In the genomic region with DNA sequence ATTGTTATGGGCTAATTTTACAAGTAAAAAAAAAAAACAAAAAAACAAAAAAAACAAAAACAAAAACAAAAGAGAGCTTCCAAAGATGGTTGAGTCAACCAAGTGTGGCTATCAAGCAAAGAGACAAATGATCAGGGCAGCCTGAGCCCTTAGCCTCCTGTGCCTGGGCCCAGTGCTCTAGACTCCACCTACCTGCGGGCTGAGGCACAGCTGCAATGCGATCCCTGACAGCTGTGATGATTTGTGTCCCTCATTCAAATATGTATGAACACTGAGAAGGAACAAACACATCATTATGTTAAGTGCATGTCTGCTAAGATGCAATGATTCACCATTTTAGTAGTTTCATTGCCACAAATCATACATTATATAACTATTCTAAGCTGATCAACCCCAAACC, we compare ENCODE assay signal across 14 mouse cellular contexts.
A peak's percentile ranks its signal among the peaks of the same experiment; 100 is the strongest.
DNase-seq lines count a peak whose midpoint lies in the region; ATAC-seq and TF ChIP-seq lines count a peak whose summit lies in the region.
"Had no signal": no experiment of that assay in that cellular context is flagged by ENCODE, and none has a peak within 500 bp of the region (broad histone marks: within the 10 kb centered on the region; RNA-seq: fewer than 3 reads in every experiment).

No protein-coding gene starts in this region.

- no peaks in the 10 kb centered on the region for H3K36me3 ChIP-seq in heart, adult 2 months (ENCODE audit: control insufficient read depth, insufficient read depth, low read length)
- no peaks in the 10 kb centered on the region for H3K36me3 ChIP-seq in heart, embryonic 11.5 days (ENCODE audit: control insufficient read depth, insufficient read depth, low read length)
- no peaks in the 10 kb centered on the region for H3K36me3 ChIP-seq in lung, postnatal 0 days (ENCODE audit: insufficient read depth, low read length)
- no peaks in the 10 kb centered on the region for H3K36me3 ChIP-seq in splenic B cell, adult 2 months (ENCODE audit: control insufficient read depth, insufficient read depth, low read length, poor library complexity, severe bottlenecking)
- H3K36me3 ChIP-seq: neural tube, embryonic 12.5 days had no signal

- no peak overlapping the region for H3K4me3 ChIP-seq in heart, adult 2 months
- no peak overlapping the region for H3K4me3 ChIP-seq in heart, embryonic 11.5 days (ENCODE audit: low read depth, low read length)
- H3K4me3 ChIP-seq in lung, postnatal 0 days (ENCODE audit: low read depth, low read length): no peak overlapping the region
- H3K4me3 ChIP-seq in bone marrow, adult 2 months (replicated peaks; ENCODE audit: control insufficient read depth, low read depth, low read length): no peak overlapping the region
- H3K4me3 ChIP-seq: neural tube, embryonic 12.5 days had no signal

- ATAC-seq in heart, embryonic 11.5 days (replicated peaks; ENCODE audit: insufficient number of reproducible peaks, low FRiP score, low TSS enrichment): no peak
- ATAC-seq in lung, postnatal 0 days: no peak

- H3K27ac ChIP-seq in heart, adult 2 months: no peak overlapping the region
- H3K27ac ChIP-seq in heart, embryonic 11.5 days (ENCODE audit: low read depth, low read length): no peak overlapping the region
- no peak overlapping the region for H3K27ac ChIP-seq in lung, postnatal 0 days (ENCODE audit: low read length)
- no peak overlapping the region for H3K27ac ChIP-seq in bone marrow, adult 2 months (ENCODE audit: control insufficient read depth, insufficient read depth, low read depth, low read length, poor library complexity)
- H3K27ac ChIP-seq: neural tube, embryonic 12.5 days had no signal

- WGBS in heart, adult 2 months: 70% methylated on average over 2 of the region's 2 CpGs
- 61% methylated on average over 2 of the region's 2 CpGs for WGBS in heart, embryonic 11.5 days (ENCODE audit: insufficient replicate concordance)
- 78% methylated on average over 2 of the region's 2 CpGs for WGBS in lung, postnatal 0 days
- WGBS in bone marrow, adult 2 months: 12% methylated on average over 2 of the region's 2 CpGs

- peak; percentile 20; the same call in 1 of the 2 replicates for TF ChIP-seq CTCF in heart, adult 2 months (IDR thresholded peaks at IDR 0.05)
- peak; percentile 43; the same call in 1 of the 2 replicates for TF ChIP-seq CTCF in lung, postnatal 0 days (IDR thresholded peaks at IDR 0.05)
- peak; percentile 60 for TF ChIP-seq CTCF in bone marrow, adult 2 months (IDR thresholded peaks at IDR 0.05; ENCODE audit: control insufficient read depth, insufficient read depth, low read length)

- DNase-seq in heart, adult 2 months: no peak
- DNase-seq in lung, postnatal 0 days (ENCODE audit: low spot score): peak; percentile 30
- no peak for DNase-seq in lung, postnatal 25 days (ENCODE audit: low spot score)
- DNase-seq in splenic B cell, adult 2 months (ENCODE audit: low read depth, low spot score): peak; percentile 26
- DNase-seq in right cerebral cortex, postnatal 4 days: no peak
- DNase-seq in right cerebral cortex, postnatal 36 days (ENCODE audit: low spot score in 2 of 2): no peak
- DNase-seq: adrenal gland, postnatal 14 days; heart, postnatal 4 days; kidney, adult 18-20 months; thymus, adult 18-20 months had no signal

- no peak overlapping the region for H3K9ac ChIP-seq in heart, adult 2 months (ENCODE audit: low read depth, low read length)
- H3K9ac ChIP-seq in heart, embryonic 11.5 days (ENCODE audit: low read depth, low read length): no peak overlapping the region
- no peak overlapping the region for H3K9ac ChIP-seq in lung, postnatal 0 days (replicated peaks; ENCODE audit: low read depth)
- H3K9ac ChIP-seq: neural tube, embryonic 12.5 days had no signal

- no peak for TF ChIP-seq POLR2A in heart, adult 2 months (IDR thresholded peaks at IDR 0.05; ENCODE audit: insufficient read depth, low read depth, low read length)
- TF ChIP-seq POLR2A in bone marrow, adult 2 months (IDR thresholded peaks at IDR 0.05; ENCODE audit: borderline replicate concordance, control insufficient read depth, low read depth, low read length): no peak

- H3K4me2 ChIP-seq in heart, embryonic 11.5 days: no peak overlapping the region
- H3K4me2 ChIP-seq in lung, postnatal 0 days (replicated peaks; ENCODE audit: low read depth, low read length): no peak overlapping the region
- H3K4me2 ChIP-seq: midbrain, embryonic 11.5 days; neural tube, embryonic 12.5 days had no signal

- H3K79me2 ChIP-seq in heart, adult 2 months (replicated peaks; ENCODE audit: control insufficient read depth, insufficient read depth, low read length): no peaks in the 10 kb centered on the region

- no peaks in the 10 kb centered on the region for H3K4me1 ChIP-seq in heart, adult 2 months (ENCODE audit: control insufficient read depth, insufficient read depth, low read length)
- no peaks in the 10 kb centered on the region for H3K4me1 ChIP-seq in heart, embryonic 11.5 days (ENCODE audit: control insufficient read depth, insufficient read depth, low read length)
- no peaks in the 10 kb centered on the region for H3K4me1 ChIP-seq in lung, postnatal 0 days (ENCODE audit: insufficient read depth, low read depth, low read length)
- H3K4me1 ChIP-seq in bone marrow, adult 2 months (ENCODE audit: control insufficient read depth, insufficient read depth, low read length): no peaks in the 10 kb centered on the region; the same call in 1 of the 2 replicates
- H3K4me1 ChIP-seq: neural tube, embryonic 12.5 days had no signal

- TF ChIP-seq EP300 in heart, adult 2 months (IDR thresholded peaks at IDR 0.05; ENCODE audit: insufficient read depth, low read depth, low read length): no peak
- no peak for TF ChIP-seq EP300 in lung, postnatal 0 days (IDR thresholded peaks at IDR 0.05)

- H3K9me3 ChIP-seq in heart, embryonic 11.5 days (replicated peaks; ENCODE audit: control insufficient read depth, low read length): no peaks in the 10 kb centered on the region
- H3K9me3 ChIP-seq in lung, postnatal 0 days (ENCODE audit: low read length): no peaks in the 10 kb centered on the region
- H3K9me3 ChIP-seq: neural tube, embryonic 12.5 days had no signal

- intact Hi-C loops in heart, adult 2 months (cut with DNase I): no loop called here

- no peaks in the 10 kb centered on the region for H3K27me3 ChIP-seq in heart, adult 2 months (ENCODE audit: control insufficient read depth, insufficient read depth, low read length)
- no peaks in the 10 kb centered on the region for H3K27me3 ChIP-seq in heart, embryonic 11.5 days (ENCODE audit: control insufficient read depth, insufficient read depth, low read length)
- H3K27me3 ChIP-seq in lung, postnatal 0 days (replicated peaks; ENCODE audit: insufficient read depth, low read length): no peaks in the 10 kb centered on the region
- H3K27me3 ChIP-seq in splenic B cell, adult 2 months (ENCODE audit: control insufficient read depth, insufficient read depth, low read length, poor library complexity, severe bottlenecking): no peaks in the 10 kb centered on the region
- H3K27me3 ChIP-seq: neural tube, embryonic 12.5 days had no signal

Comparison
In these comparisons a context has a peak if more than half of its experiments do, and no peak if none do; other contexts are left out.
1. DNase-seq: peak in lung, postnatal 0 days (single experiment) and splenic B cell, adult 2 months (single experiment); none in heart, adult 2 months (0 of 2), lung, postnatal 25 days (single experiment), right cerebral cortex, postnatal 4 days (single experiment) and right cerebral cortex, postnatal 36 days (0 of 2).
2. Peak in every context shown above with its lines, with median percentiles within 50 percentile points of each other: CTCF ChIP-seq.